8 mouse cellular contexts compared by ENCODE assay signal in genomic region chr2:102257964-102258605, GRCm38 (mm10).
DNase-seq lines count a peak whose midpoint lies in the region; ATAC-seq lines count a peak whose summit lies in the region.

No protein-coding gene starts in this region.

- WGBS in heart, embryonic 12.5 days = 5% methylated on average over 12 of the region's 12 CpGs
- WGBS in hindbrain, embryonic 12.5 days = 4% methylated on average over 12 of the region's 12 CpGs
- 5% methylated on average over 12 of the region's 12 CpGs for WGBS in midbrain, embryonic 11.5 days

- H3K9ac ChIP-seq in heart, embryonic 12.5 days = 0 out of 2 replicates have a peak overlapping the region, but pooled peaks have one; percentile 2
- H3K9ac ChIP-seq in hindbrain, embryonic 12.5 days = peak overlapping the region; percentile 29; the same call in 1 of the 2 replicates
- no peak overlapping the region; the same call in 1 of the 2 replicates for H3K9ac ChIP-seq in midbrain, embryonic 11.5 days (ENCODE audit: low read length)

- intact Hi-C loops in heart, postnatal 25 days (cut with DNase I) = no loop called here

- no peaks in the 10 kb centered on the region for H3K36me3 ChIP-seq in heart, embryonic 12.5 days
- no peaks in the 10 kb centered on the region for H3K36me3 ChIP-seq in hindbrain, embryonic 12.5 days
- no peaks in the 10 kb centered on the region for H3K36me3 ChIP-seq in midbrain, embryonic 11.5 days (ENCODE audit: control insufficient read depth, insufficient read depth, low read length)

- H3K4me3 ChIP-seq in heart, embryonic 12.5 days = peak overlapping the region; percentile 3; the same call in 1 of the 2 replicates
- no peak overlapping the region for H3K4me3 ChIP-seq in hindbrain, embryonic 12.5 days
- H3K4me3 ChIP-seq in midbrain, embryonic 11.5 days (ENCODE audit: low read depth, low read length) = no peak overlapping the region

- no peak overlapping the region for H3K27ac ChIP-seq in heart, embryonic 12.5 days (ENCODE audit: poor library complexity, severe bottlenecking)
- no peak overlapping the region for H3K27ac ChIP-seq in hindbrain, embryonic 12.5 days
- no peak overlapping the region for H3K27ac ChIP-seq in midbrain, embryonic 11.5 days (ENCODE audit: low read depth, low read length)

- ATAC-seq in heart, embryonic 12.5 days (ENCODE audit: insufficient number of reproducible peaks, low FRiP score) = no peak
- peak; percentile 65 for ATAC-seq in hindbrain, embryonic 12.5 days (ENCODE audit: low FRiP score)
- peak; percentile 48; the same call in 1 of the 2 replicates for ATAC-seq in midbrain, embryonic 11.5 days (ENCODE audit: low FRiP score)

- H3K4me2 ChIP-seq in heart, embryonic 12.5 days = peak overlapping the region; percentile 46
- peak overlapping the region; percentile 36 for H3K4me2 ChIP-seq in hindbrain, embryonic 12.5 days (replicated peaks)
- peak overlapping the region; percentile 20; the same call in 1 of the 2 replicates for H3K4me2 ChIP-seq in midbrain, embryonic 11.5 days

- DNase-seq in heart, postnatal 25 days (ENCODE audit: low spot score) = no peak
- peak; percentile 33 for DNase-seq in MN1 (ENCODE audit: low spot score)
- peak; percentile 35 for DNase-seq in embryo, embryonic 10.5 days (ENCODE audit: low spot score)
- DNase-seq in midbrain, embryonic 11.5 days (ENCODE audit: low spot score, missing footprints) = peak; percentile 86
- DNase-seq in thymus, postnatal 25 days = peak; percentile 55
- no peak for DNase-seq in ovary, postnatal 10 days (ENCODE audit: low spot score)

- H3K27me3 ChIP-seq in heart, embryonic 12.5 days (replicated peaks) = peaks cover 57% of the 10 kb centered on the region
- peaks cover 11% of the 10 kb centered on the region for H3K27me3 ChIP-seq in hindbrain, embryonic 12.5 days
- H3K27me3 ChIP-seq in midbrain, embryonic 11.5 days (ENCODE audit: control insufficient read depth, insufficient read depth, low read length) = no peaks in the 10 kb centered on the region; the same call in none of the 2 replicates

- H3K4me1 ChIP-seq in heart, embryonic 12.5 days (replicated peaks) = peaks cover 14% of the 10 kb centered on the region
- H3K4me1 ChIP-seq in hindbrain, embryonic 12.5 days = peaks cover 19% of the 10 kb centered on the region
- H3K4me1 ChIP-seq in midbrain, embryonic 11.5 days (ENCODE audit: control insufficient read depth, insufficient read depth, low read length) = peaks cover 13% of the 10 kb centered on the region

- H3K9me3 ChIP-seq in heart, embryonic 12.5 days (replicated peaks) = no peaks in the 10 kb centered on the region
- no peaks in the 10 kb centered on the region for H3K9me3 ChIP-seq in hindbrain, embryonic 12.5 days (replicated peaks)
- no peaks in the 10 kb centered on the region for H3K9me3 ChIP-seq in midbrain, embryonic 11.5 days (ENCODE audit: control insufficient read depth, low read length)

Comparison
In these comparisons a context has a peak if more than half of its experiments do, and no peak if none do; other contexts are left out.
1. DNase-seq: peak in MN1 (single experiment), embryo, embryonic 10.5 days (single experiment), midbrain, embryonic 11.5 days (single experiment) and thymus, postnatal 25 days (single experiment); none in heart, postnatal 25 days (single experiment) and ovary, postnatal 10 days (single experiment).
2. Peak in every context shown above with its lines, with median percentiles within 50 percentile points of each other: H3K4me2 ChIP-seq.